Mouse (Mus musculus) bone marrow, adult 2 months (tissue): ENCODE measurements around the gene Limk2. TPM values are rescaled to one million over a fixed set of nuclear protein-coding genes. Genes with fewer than 3 reads are reported as not detected.

Experiments used
- H3K27ac ChIP-seq: fragments of 200-500 bp; 2 replicates; pipeline ENCODE4 v1.5.1; 2012; ENCODE audit warnings: low read depth, mild to moderate bottlenecking, control low read depth, inconsistent platforms, low read length; ENCODE audit not compliant: control insufficient read depth, poor library complexity, insufficient read depth
- H3K4me1 ChIP-seq: fragments of 200-500 bp; 2 replicates; pipeline ENCODE4 v1.6.1; 2011; ENCODE audit warnings: low read length; ENCODE audit not compliant: control insufficient read depth, insufficient read depth
- H3K4me3 ChIP-seq: fragments of 200-500 bp; replicated peaks from 2 replicates; pipeline ENCODE3; 2011; ENCODE audit warnings: mild to moderate bottlenecking, low read depth, low read length, control low read depth; ENCODE audit not compliant: control insufficient read depth
- CTCF ChIP-seq: fragments of 200-500 bp; IDR thresholded peaks from 2 replicates; pipeline ENCODE4 v1.5.1; 2011; ENCODE audit warnings: low read length, control low read depth; ENCODE audit not compliant: control insufficient read depth, insufficient read depth
- POLR2A ChIP-seq: fragments of 200-500 bp; IDR thresholded peaks from 2 replicates; pipeline ENCODE4 v1.6.1; 2011; ENCODE audit warnings: low read depth, mild to moderate bottlenecking, control low read depth, low read length, borderline replicate concordance; ENCODE audit not compliant: control insufficient read depth
- WGBS: fragments of 180-500 bp; shearing (Covaris S2); methylation state at CpG from one replicate; pipeline ENCODE4 v1.1.7; 2018; 5-methylcytosine and 5-hydroxymethylcytosine counted together
- polyA plus RNA-seq: library from polyadenylated mRNA; stranded (reverse); fragments of >200 nt; gene quantifications from 2 replicates; pipeline ENCODE4 v1.2.4, GENCODE M21; 2011; ENCODE audit warnings: low replicate concordance; ENCODE audit not compliant: missing spikeins, insufficient read depth, insufficient read length

The Limk2 gene
- polyA plus RNA-seq, 1 experiment, result 60.1 TPM

GRCm38 (mm10) chr11:3344916-3345315 lies 64.1 kb downstream of the Limk2 start:
- WGBS, result 80% methylated on average over 3 of the region's 3 CpGs
- Histone ChIP-seq H3K4me1 (no peaks in the 10 kb centered on the region; the same call in 1 of the 2 replicates), H3K27ac (no peak overlapping the region), H3K4me3 (no peak overlapping the region)
- TF ChIP-seq CTCF (no peak), POLR2A (no peak)

GRCm38 (mm10) chr11:3341476-3341875 lies 67.5 kb downstream of the Limk2 start:
- Histone ChIP-seq H3K27ac (no peak overlapping the region), H3K4me1 (peaks cover 2% of the 10 kb centered on the region; the same call in 1 of the 2 replicates), H3K4me3 (no peak overlapping the region)
- WGBS, result 85% methylated on average over 5 of the region's 5 CpGs
- TF ChIP-seq POLR2A, result no peak
- TF ChIP-seq CTCF, result no peak

DNA sequence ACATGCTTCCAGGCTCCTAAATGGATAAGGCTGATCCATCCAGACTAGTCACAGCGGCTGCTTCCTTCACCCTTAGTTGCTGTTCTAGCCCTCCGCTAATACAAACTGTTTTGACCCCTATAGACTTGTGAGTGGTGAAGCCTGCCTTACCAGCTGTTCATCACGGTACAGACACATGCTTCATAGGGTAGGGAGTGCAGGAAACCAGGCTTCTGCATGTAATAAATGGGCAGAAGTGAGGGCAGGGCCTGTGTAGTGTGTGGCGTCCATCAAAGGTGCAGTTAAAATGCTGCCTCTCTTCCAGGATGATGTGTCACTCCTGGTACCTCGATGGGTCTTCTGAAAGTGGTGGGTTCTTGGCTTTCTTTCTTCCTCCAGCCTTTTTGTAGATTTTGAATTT lies 71.0 kb downstream of the Limk2 start:
- Histone ChIP-seq H3K4me3 (no peak overlapping the region), H3K4me1 (peaks cover 9% of the 10 kb centered on the region; the same call in 1 of the 2 replicates), H3K27ac (no peak overlapping the region)
- WGBS, result 68% methylated on average over 5 of the region's 5 CpGs
- TF ChIP-seq CTCF, result no peak
- TF ChIP-seq POLR2A, result no peak

- H3K27ac ChIP-seq, result no peak overlapping the region
- TF ChIP-seq CTCF, result no peak
- H3K4me3 ChIP-seq, result no peak overlapping the region
- 65% methylated on average over 12 of the region's 12 CpGs for WGBS
- peaks cover 11% of the 10 kb centered on the region; the same call in 1 of the 2 replicates for H3K4me1 ChIP-seq
These were observed 71.6 kb downstream of the Limk2 start for GRCm38 (mm10) chr11:3337173-3337955.

- H3K4me3 ChIP-seq, result no peak overlapping the region
These were observed 72.4 kb downstream of the Limk2 start for GRCm38 (mm10) chr11:3336602-3337001.

DNA sequence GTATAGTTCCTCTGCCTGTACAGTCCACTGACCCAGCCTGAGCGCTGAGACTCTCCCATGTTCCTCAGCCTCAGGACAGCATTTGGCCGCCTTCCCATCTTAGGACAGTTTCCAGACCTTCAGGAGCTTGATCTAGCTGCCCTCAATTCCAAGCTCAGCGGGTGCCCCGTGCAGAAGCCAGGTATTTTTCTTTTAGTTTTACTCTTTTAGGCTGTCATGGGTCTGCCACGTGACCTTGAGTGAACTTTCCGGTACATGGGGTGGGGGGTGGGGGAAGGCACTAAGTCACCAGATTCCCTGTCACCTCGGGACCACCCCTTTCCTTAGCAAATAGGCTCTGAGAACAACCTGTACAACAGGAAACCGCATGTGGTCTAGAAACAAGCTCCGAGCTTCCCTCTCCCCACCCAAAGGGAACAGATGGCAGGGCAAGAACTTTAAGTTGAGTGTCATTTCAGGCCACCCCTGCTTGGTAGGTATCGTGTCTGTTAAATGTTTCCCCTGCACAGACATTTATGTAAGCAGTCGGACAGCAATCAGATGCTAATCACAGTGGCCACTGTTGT lies 73.3 kb downstream of the Limk2 start:
- TF ChIP-seq CTCF, result no peak
- no peak for TF ChIP-seq POLR2A
- peak overlapping the region; percentile 44 for H3K4me3 ChIP-seq
- peaks cover 11% of the 10 kb centered on the region; the same call in 1 of the 2 replicates for H3K4me1 ChIP-seq
- H3K27ac ChIP-seq, result peak overlapping the region; percentile 80
- 2% methylated on average over 11 of the region's 11 CpGs for WGBS

More at GRCm38 (mm10) chr11:3336602-3337001, 72.4 kb downstream of the Limk2 start:
- H3K27ac ChIP-seq, result peak overlapping the region; percentile 80
- peaks cover 11% of the 10 kb centered on the region; the same call in 1 of the 2 replicates for H3K4me1 ChIP-seq
- TF ChIP-seq POLR2A (no peak), CTCF (no peak)
- 66% methylated on average over 3 of the region's 3 CpGs for WGBS

DNA sequence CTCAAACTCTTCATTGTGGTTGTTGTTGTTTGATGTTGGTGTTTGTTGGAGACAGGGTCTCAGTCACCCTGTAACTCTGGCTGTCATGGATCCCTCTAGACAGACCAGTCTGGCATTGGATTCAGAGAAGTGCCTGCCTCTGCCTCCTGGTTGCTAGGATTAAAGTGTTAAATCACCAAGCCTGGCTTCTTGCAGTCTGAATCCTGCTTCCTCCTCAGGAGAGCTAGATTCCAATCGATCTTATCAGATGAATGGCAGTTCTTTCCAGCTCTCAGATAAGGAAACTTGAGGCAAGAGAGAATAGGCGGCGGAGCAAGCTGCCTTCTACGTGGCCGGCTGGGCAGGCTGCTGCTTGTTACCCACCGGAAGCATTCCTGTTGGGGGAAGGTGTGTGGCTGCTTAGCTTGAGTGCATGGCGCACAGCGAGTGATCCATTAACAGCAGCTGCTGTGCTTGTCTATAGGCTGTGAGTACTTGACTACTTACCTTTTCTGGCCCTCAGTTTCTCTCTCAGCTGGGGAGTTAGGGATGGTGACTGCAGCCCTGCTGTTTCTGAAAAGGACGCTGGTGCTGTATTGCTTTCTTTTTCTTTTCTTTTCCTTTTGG lies 74.2 kb downstream of the Limk2 start:
- 13% methylated on average over 9 of the region's 9 CpGs for WGBS
- peak overlapping the region; percentile 76 for H3K27ac ChIP-seq
- H3K4me3 ChIP-seq, result no peak overlapping the region
- TF ChIP-seq POLR2A (peak; percentile 29; the same call in 1 of the 2 replicates), CTCF (no peak)
- peaks cover 13% of the 10 kb centered on the region; the same call in 1 of the 2 replicates for H3K4me1 ChIP-seq

DNA sequence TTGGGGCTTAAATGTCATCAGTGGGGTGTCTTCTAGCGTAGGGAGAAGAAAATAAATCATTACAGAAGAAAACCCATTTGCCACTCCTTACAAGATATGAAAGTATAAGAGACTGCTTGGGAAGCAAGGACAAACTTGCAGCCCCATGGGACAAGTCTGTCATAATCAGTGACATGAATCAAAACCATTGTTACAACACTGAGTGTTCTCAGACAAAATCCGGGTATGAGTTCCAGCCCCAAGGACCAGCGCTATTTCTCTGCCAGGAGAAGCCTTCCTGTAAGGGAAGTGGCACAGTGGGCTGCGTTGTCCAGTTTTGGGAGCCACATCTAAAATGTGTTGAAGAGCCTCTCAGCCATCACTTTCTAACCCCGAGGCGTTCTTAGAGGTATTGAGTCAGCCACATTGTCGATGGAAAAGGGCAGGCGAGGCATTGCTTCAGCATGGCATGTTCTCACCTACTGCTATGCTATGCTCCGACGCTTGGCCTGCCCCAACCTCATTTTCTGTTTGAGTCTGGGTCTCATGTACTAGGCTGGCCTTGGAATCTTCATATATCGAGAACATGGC lies 74.8 kb downstream of the Limk2 start:
- Histone ChIP-seq H3K4me1 (peaks cover 10% of the 10 kb centered on the region; the same call in 1 of the 2 replicates), H3K4me3 (no peak overlapping the region)
- TF ChIP-seq CTCF (no peak), POLR2A (no peak)

More for the DNA sequence above, 74.8 kb downstream of the Limk2 start:
- no peak overlapping the region for H3K27ac ChIP-seq
- 68% methylated on average over 11 of the region's 11 CpGs for WGBS
